Mouse (Mus musculus) spleen, adult 12 weeks (tissue): ENCODE results near the gene Hdgfl2.

Source experiments
- DNase-seq: peaks from one replicate; pipeline ENCODE4 v3.0.0; 2022; ENCODE audit warnings: low spot score

Gene Hdgfl2

GRCm38 (mm10) chr17:56078880-56079795 is at the start of gene Hdgfl2:
Hdgfl2 (plus strand) TSS chr17:56079634.
- DNase-seq, result peak; percentile 99

GRCm38 (mm10) chr17:56030238-56030870 is 49.1 kb upstream of the Hdgfl2 start:
- no peak for DNase-seq

- DNase-seq, result no peak
Measured at GRCm38 (mm10) chr17:56030919-56031318, 48.5 kb upstream of the Hdgfl2 start.

- no peak for DNase-seq
Measured at GRCm38 (mm10) chr17:56031431-56031830, 48.0 kb upstream of the Hdgfl2 start.

- no peak for DNase-seq
Measured at GRCm38 (mm10) chr17:56032127-56032733, 47.2 kb upstream of the Hdgfl2 start.

- DNase-seq, result no peak
Measured at GRCm38 (mm10) chr17:56032831-56033230, 46.6 kb upstream of the Hdgfl2 start.

- no peak for DNase-seq
Measured at GRCm38 (mm10) chr17:56034040-56034725, 45.3 kb upstream of the Hdgfl2 start.

- DNase-seq, result no peak
Measured at GRCm38 (mm10) chr17:56034726-56035100, 44.7 kb upstream of the Hdgfl2 start.

- DNase-seq, result no peak
Measured at GRCm38 (mm10) chr17:56035216-56035615, 44.2 kb upstream of the Hdgfl2 start.

- DNase-seq, result peak; percentile 100
Measured at GRCm38 (mm10) chr17:56036176-56036900, 43.1 kb upstream of the Hdgfl2 start, which contains the start of gene Sh3gl1. Sh3gl1 (minus strand) TSS chr17:56036635.

GRCm38 (mm10) chr17:56036901-56037287 is 42.5 kb upstream of the Hdgfl2 start:
- DNase-seq, result no peak

GRCm38 (mm10) chr17:56038583-56039261 is 40.7 kb upstream of the Hdgfl2 start:
- no peak for DNase-seq

GRCm38 (mm10) chr17:56039345-56039744 is 40.1 kb upstream of the Hdgfl2 start:
- no peak for DNase-seq

GRCm38 (mm10) chr17:56040030-56040856 is 39.2 kb upstream of the Hdgfl2 start, which contains the start of gene Chaf1a:
Chaf1a (plus strand) TSS chr17:56040439.
- peak; percentile 92 for DNase-seq

GRCm38 (mm10) chr17:56040857-56041163 is 38.6 kb upstream of the Hdgfl2 start:
- DNase-seq, result no peak

GRCm38 (mm10) chr17:56051369-56051768 is 28.1 kb upstream of the Hdgfl2 start:
- DNase-seq, result no peak

GRCm38 (mm10) chr17:56054938-56055337 is 24.5 kb upstream of the Hdgfl2 start:
- DNase-seq, result no peak

- DNase-seq, result no peak
Measured at GRCm38 (mm10) chr17:56055945-56056678, 23.3 kb upstream of the Hdgfl2 start.

- no peak for DNase-seq
Measured at GRCm38 (mm10) chr17:56057381-56058120, 21.9 kb upstream of the Hdgfl2 start.
